Mouse (Mus musculus) heart, postnatal 0 days (tissue): ENCODE measurements at regions not wholly inside any gene's neighbourhood (a gene's known extent, or its start where the extent isn't known, plus 50 kb on each side); places are given as distances from the start of the nearest gene placed in this dataset.

Source experiments
- ATAC-seq: fragments of 200-750 bp; cut with Nextera tagmentation; 2 replicates; pipeline ENCODE4 v1.8.0; 2017; ENCODE audit warnings: low read depth, moderate number of reproducible peaks, moderate library complexity; ENCODE audit not compliant: insufficient read depth
- DNase-seq: peaks from one replicate; pipeline ENCODE4 v3.0.0-alpha.2; 2016; ENCODE audit warnings: low spot score
- H3K27ac ChIP-seq: fragments of 300-500 bp; sonication (generic); 2 replicates; pipeline ENCODE4 v1.5.1; 2014; ENCODE audit warnings: low read depth, mild to moderate bottlenecking
- H3K27me3 ChIP-seq: fragments of 300-500 bp; sonication (generic); 2 replicates; pipeline ENCODE4 v1.6.1; 2014; ENCODE audit warnings: low read length, mixed read lengths; ENCODE audit not compliant: control insufficient read depth, insufficient read depth
- H3K36me3 ChIP-seq: fragments of 300-500 bp; sonication (generic); replicated peaks from 2 replicates; pipeline ENCODE4 v1.6.1; 2014; ENCODE audit warnings: low read length, mixed read lengths; ENCODE audit not compliant: control insufficient read depth, insufficient read depth
- H3K4me1 ChIP-seq: fragments of 300-500 bp; sonication (generic); 2 replicates; pipeline ENCODE4 v1.6.1; 2014; ENCODE audit warnings: antibody characterized with exemption; ENCODE audit not compliant: control insufficient read depth, insufficient read depth
- H3K4me2 ChIP-seq: fragments of 300-500 bp; sonication (generic); 2 replicates; pipeline ENCODE4 v1.6.1; 2014; ENCODE audit warnings: low read depth, mild to moderate bottlenecking, low read length, moderate library complexity
- H3K4me3 ChIP-seq: fragments of 300-500 bp; sonication (generic); 2 replicates; pipeline ENCODE4 v1.5.1; 2014; ENCODE audit warnings: low read depth, low read length
- H3K9ac ChIP-seq: fragments of 300-500 bp; sonication (generic); replicated peaks from 2 replicates; pipeline ENCODE4 v1.6.1; 2014; ENCODE audit warnings: low read depth, low read length, mixed read lengths
- H3K9me3 ChIP-seq: fragments of 300-500 bp; sonication (generic); replicated peaks from 2 replicates; pipeline ENCODE4 v1.6.1; 2016; ENCODE audit warnings: low read length; ENCODE audit not compliant: control insufficient read depth
- CTCF ChIP-seq: IDR thresholded peaks from 2 replicates; pipeline ENCODE4 v1.5.1; 2016; ENCODE audit warnings: antibody characterized with exemption, control low read depth, low read depth
- EP300 ChIP-seq: IDR thresholded peaks from 2 replicates; pipeline ENCODE4 v1.6.1; 2016; ENCODE audit warnings: antibody characterized with exemption, low read depth
- WGBS: fragments of 180-500 bp; shearing (Covaris S2); extraction: QIAGEN DNeasy Blood & Tissue Kit; methylation state at CpG from one replicate; pipeline ENCODE4 v1.1.7; 2014; 5-methylcytosine and 5-hydroxymethylcytosine counted together

DNA sequence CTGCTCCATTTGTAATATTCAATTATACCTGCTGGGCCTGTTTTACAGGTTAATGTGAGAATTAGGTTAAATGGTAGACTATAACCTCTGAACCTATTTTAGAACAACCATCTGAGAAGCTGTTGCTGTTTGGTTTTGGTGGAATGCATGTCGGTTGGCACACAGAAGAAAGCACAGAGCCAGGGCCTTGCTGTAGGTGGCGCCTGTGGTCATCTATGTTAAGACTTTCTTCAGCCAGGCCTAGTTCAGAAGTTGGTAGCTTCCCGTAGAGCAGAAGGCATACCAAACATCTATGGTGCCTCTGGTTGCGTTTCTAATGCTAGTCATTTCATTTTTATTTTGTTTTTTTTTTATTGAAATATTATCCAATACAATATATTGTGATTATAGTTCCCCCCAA is 209.9 kb upstream of the Negr1 start:
- H3K27ac ChIP-seq, result no peak overlapping the region
- H3K4me1 ChIP-seq, result no peaks in the 10 kb centered on the region
- no peak for TF ChIP-seq EP300
- TF ChIP-seq CTCF, result peak; percentile 35
- ATAC-seq (no peak), DNase-seq (no peak)
- no peak overlapping the region for H3K9ac ChIP-seq
- no peak overlapping the region for H3K4me3 ChIP-seq
- WGBS, result 54% methylated on average over 4 of the region's 4 CpGs
- no peak overlapping the region for H3K4me2 ChIP-seq
- no peaks in the 10 kb centered on the region for H3K27me3 ChIP-seq
- no peaks in the 10 kb centered on the region for H3K36me3 ChIP-seq
- no peaks in the 10 kb centered on the region for H3K9me3 ChIP-seq

DNA sequence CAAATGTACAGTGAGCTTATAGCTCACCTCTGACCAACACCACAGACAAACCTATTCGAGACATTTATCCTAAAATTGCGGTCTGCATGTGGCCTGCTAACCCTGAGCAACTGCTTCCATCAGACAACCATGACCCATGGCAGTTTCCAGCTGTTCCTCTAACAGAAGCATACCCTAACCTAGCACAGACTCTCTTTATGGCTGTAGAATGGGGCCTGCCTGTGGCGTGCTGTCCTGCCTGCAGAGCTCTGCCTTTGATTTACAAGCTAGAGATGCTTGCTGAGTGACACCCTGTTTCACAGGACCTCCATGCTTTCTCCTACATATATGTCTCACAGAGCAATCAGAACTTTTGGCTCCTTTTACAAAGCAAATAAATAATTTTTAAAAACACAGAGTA is 208.2 kb upstream of the Negr1 start:
- ATAC-seq, result no peak
- no peaks in the 10 kb centered on the region for H3K4me1 ChIP-seq

DNA sequence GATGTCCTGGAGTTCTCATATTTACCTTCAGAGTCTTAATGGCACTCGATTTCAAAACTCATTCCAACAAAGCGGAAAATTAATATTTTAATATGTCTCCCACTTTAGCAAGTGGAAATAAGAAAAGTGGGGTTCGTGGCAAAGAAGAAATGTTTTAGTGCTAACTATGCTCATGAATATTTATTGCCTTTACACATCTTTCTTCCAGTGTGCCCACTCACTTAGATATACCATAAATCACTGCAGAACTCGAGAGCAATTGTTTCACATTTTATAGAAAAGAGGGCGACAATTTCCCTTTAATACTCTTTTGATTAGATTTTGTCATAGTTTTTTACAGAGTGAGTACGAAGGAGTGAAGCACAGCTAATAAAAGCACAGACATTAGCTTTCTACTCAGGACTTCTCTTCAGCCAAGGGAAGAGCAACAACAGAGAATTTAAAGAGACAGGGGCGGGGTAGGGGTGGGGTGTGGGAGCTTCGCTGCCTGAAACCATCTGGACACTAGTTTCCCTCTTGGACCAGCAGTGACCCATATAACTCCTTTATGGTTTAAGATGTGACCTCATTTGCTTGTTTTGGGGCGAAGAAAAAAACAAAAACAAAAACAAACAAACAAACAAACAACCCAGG is 207.6 kb upstream of the Negr1 start:
- no peak for DNase-seq
- 73% methylated on average over 9 of the region's 9 CpGs for WGBS
- Histone ChIP-seq H3K9ac (no peak overlapping the region), H3K4me2 (no peak overlapping the region), H3K4me1 (no peaks in the 10 kb centered on the region), H3K4me3 (no peak overlapping the region), H3K27ac (no peak overlapping the region), H3K9me3 (no peaks in the 10 kb centered on the region), H3K27me3 (no peaks in the 10 kb centered on the region), H3K36me3 (no peaks in the 10 kb centered on the region)
- no peak for TF ChIP-seq CTCF
- no peak for TF ChIP-seq EP300
- ATAC-seq, result no peak

More for the DNA sequence above, 208.2 kb upstream of the Negr1 start:
- H3K27me3 ChIP-seq, result no peaks in the 10 kb centered on the region
- H3K4me3 ChIP-seq, result no peak overlapping the region
- TF ChIP-seq CTCF, result no peak
- TF ChIP-seq EP300, result no peak
- no peaks in the 10 kb centered on the region for H3K9me3 ChIP-seq
- no peak overlapping the region for H3K27ac ChIP-seq
- H3K4me2 ChIP-seq, result no peak overlapping the region
- no peaks in the 10 kb centered on the region for H3K36me3 ChIP-seq
- no peak for DNase-seq
- no peak overlapping the region for H3K9ac ChIP-seq
- 78% methylated on average over 3 of the region's 3 CpGs for WGBS

DNA sequence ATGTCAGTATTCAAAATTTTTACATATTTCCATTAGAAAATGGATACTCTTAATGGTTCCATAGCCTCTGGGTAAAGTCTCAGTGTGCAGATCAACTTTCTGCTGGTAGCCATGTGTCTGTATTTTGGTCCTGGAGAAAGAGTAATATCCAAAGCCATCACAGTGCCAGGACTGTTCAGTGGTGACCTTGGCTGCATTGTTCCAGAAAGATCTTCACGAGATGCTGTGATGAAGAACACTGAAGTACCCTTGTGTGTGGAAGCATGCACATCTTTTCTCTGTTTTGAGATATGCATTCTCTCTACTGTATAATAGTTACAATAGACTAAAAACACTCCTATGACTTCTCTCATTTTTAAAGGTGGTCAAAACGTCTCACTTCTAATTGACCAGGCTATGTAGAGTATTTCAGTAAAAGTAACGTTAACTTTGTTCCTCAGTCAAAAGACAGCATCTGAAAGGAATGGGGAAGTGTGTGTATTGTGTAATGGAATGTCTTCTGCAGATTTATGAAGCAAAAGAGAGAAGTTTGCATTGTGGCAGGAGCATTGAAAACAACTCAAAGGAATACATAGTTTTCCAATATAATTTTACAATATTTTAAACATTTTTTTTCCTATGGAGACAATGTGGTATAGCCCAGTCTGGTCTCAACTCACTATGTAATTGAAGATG is 192.8 kb upstream of the Negr1 start:
- Histone ChIP-seq H3K4me2 (no peak overlapping the region), H3K36me3 (no peaks in the 10 kb centered on the region), H3K9ac (no peak overlapping the region), H3K9me3 (no peaks in the 10 kb centered on the region), H3K27me3 (no peaks in the 10 kb centered on the region), H3K27ac (no peak overlapping the region), H3K4me1 (no peaks in the 10 kb centered on the region), H3K4me3 (no peak overlapping the region)
- no peak for DNase-seq
- WGBS, result 60% methylated on average over 3 of the region's 3 CpGs
- TF ChIP-seq CTCF, result no peak
- TF ChIP-seq EP300, result no peak
- no peak for ATAC-seq

DNA sequence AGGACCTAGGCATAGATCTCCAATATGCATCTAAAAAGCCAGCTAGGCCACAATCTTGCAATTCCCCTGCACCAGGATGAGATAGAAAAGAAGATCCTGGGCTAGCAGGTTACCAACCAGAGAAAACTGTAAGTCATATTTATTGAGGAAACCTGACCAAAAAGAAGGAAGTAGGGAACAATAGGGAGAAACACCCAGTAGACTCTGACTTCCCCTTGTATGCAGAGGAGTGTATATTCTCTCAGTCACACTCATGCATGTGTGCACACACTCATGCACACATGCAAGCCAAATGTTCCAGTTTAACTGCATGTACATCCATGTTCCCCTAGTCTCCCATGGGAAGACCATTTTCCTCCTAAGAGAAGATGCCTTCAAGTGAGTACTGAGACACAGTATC is 184.9 kb upstream of the Negr1 start:
- H3K9me3 ChIP-seq, result no peaks in the 10 kb centered on the region
- H3K36me3 ChIP-seq, result no peaks in the 10 kb centered on the region
- no peak for DNase-seq
- ATAC-seq, result no peak
- no peak for TF ChIP-seq EP300
- TF ChIP-seq CTCF, result no peak
- no peak overlapping the region for H3K9ac ChIP-seq
- H3K4me3 ChIP-seq, result no peak overlapping the region
- no peaks in the 10 kb centered on the region for H3K4me1 ChIP-seq
- H3K27me3 ChIP-seq, result no peaks in the 10 kb centered on the region
- H3K27ac ChIP-seq, result no peak overlapping the region
- no peak overlapping the region for H3K4me2 ChIP-seq

DNA sequence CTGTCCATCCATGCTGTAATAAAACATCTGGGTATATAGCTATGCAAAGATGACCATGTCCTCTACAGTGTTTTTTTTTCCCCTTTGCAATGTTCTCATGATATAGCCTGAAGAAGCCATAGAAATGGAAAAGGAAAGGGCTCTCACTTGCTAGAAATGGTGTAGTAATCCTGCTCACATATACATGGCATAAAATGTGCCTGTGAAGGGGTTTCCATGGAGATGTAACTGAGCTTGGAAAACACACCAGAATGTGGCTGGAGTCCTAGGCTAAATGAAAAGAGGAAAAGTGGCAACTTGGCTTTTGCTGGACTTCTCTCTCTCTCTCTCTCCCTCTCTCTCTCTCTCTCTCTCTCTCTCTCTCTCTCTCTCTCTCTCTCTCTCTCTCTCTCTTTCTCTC is 178.7 kb upstream of the Negr1 start:
- H3K4me3 ChIP-seq, result no peak overlapping the region

More for the DNA sequence above, 178.7 kb upstream of the Negr1 start:
- Histone ChIP-seq H3K4me2 (no peak overlapping the region), H3K27me3 (no peaks in the 10 kb centered on the region), H3K9ac (no peak overlapping the region), H3K9me3 (no peaks in the 10 kb centered on the region), H3K36me3 (no peaks in the 10 kb centered on the region), H3K27ac (no peak overlapping the region), H3K4me1 (no peaks in the 10 kb centered on the region)
- ATAC-seq (no peak), DNase-seq (no peak)
- TF ChIP-seq CTCF, result no peak
- no peak for TF ChIP-seq EP300
